Mouse (Mus musculus) CH12.LX (cell line): ENCODE data around the gene Chchd6. TPM values are rescaled to one million over a fixed set of nuclear protein-coding genes. Genes with fewer than 3 reads are reported as not detected.

ENCODE experiments used
- DNase-seq: peaks from one replicate; pipeline ENCODE4 v3.0.0-alpha.2; 2013; ENCODE audit errors: extremely low read depth
- H3K27ac ChIP-seq: 2 replicates; pipeline ENCODE4 v1.5.1; 2012; ENCODE audit warnings: low read depth, mild to moderate bottlenecking, control low read depth, moderate library complexity; ENCODE audit not compliant: insufficient read depth
- H3K27me3 ChIP-seq: replicated peaks from 2 replicates; pipeline ENCODE3; 2012; ENCODE audit warnings: inconsistent platforms
- H3K36me3 ChIP-seq, 2 experiments: replicated peaks in 1 of 2; 2 replicates each; pipeline versions ENCODE3 to v1.6.1; 2012; ENCODE audit warnings: inconsistent platforms in 1 of 2, low read length in 1 of 2, mild to moderate bottlenecking in 1 of 2, mixed read lengths in 1 of 2, moderate library complexity in 1 of 2; ENCODE audit not compliant: control insufficient read depth in 1 of 2, insufficient read depth in 1 of 2
- H3K4me1 ChIP-seq, 2 experiments: 2 replicates each; pipeline ENCODE4 v1.6.1; 2012; ENCODE audit warnings: inconsistent platforms in 1 of 2, moderate library complexity in 1 of 2; ENCODE audit not compliant: insufficient read depth in 2 of 2, control insufficient read depth in 1 of 2
- H3K4me2 ChIP-seq: 2 replicates; pipeline ENCODE4 v1.6.1; 2012; ENCODE audit warnings: low read depth, mild to moderate bottlenecking, control low read depth; ENCODE audit not compliant: poor library complexity, insufficient read depth, severe bottlenecking
- H3K4me3 ChIP-seq, 3 experiments: fragments of 150-350 bp in 1 of 3; sonication (generic) in 1 of 3; replicated peaks in 1 of 3; 2 replicates each; pipeline versions ENCODE3 to v1.5.1; 2011 to 2012; ENCODE audit warnings: low read depth in 2 of 3, low read length in 2 of 3, mild to moderate bottlenecking in 2 of 3, moderate library complexity in 2 of 3, control low read depth in 1 of 3, improper control_type of control experiment in 1 of 3, inconsistent platforms in 1 of 3, mixed read lengths in 1 of 3; ENCODE audit not compliant: poor library complexity in 1 of 3
- H3K79me2 ChIP-seq: replicated peaks from 2 replicates; pipeline ENCODE4 v1.6.1; 2012; ENCODE audit warnings: mild to moderate bottlenecking, moderate library complexity; ENCODE audit not compliant: control insufficient read depth, poor library complexity, insufficient read depth, severe bottlenecking; ENCODE audit errors: extremely low read depth
- H3K9ac ChIP-seq: 2 replicates; pipeline ENCODE4 v1.6.1; 2012; ENCODE audit warnings: low read depth, mild to moderate bottlenecking, control low read depth, moderate library complexity; ENCODE audit not compliant: insufficient read depth
- H3K9me3 ChIP-seq: replicated peaks from 2 replicates; pipeline ENCODE3; 2012; ENCODE audit warnings: low read length, inconsistent platforms, mixed read lengths
- ELF1 ChIP-seq: IDR thresholded peaks from 2 replicates; pipeline ENCODE4 v1.6.1; 2014; ENCODE audit warnings: low read depth, mild to moderate bottlenecking, inconsistent platforms, low read length, improper control_type of control experiment
- EP300 ChIP-seq: IDR thresholded peaks from 2 replicates; pipeline ENCODE4 v1.6.1; 2011; ENCODE audit warnings: low read length, improper control_type of control experiment
- ETS1 ChIP-seq: conservative IDR thresholded peaks from 2 replicates; pipeline ENCODE4 v1.6.1; 2012; ENCODE audit warnings: low read depth, mild to moderate bottlenecking, inconsistent platforms, low read length, improper control_type of control experiment, moderate library complexity
- HCFC1 ChIP-seq: IDR thresholded peaks from 2 replicates; pipeline ENCODE4 v1.6.1; 2012; ENCODE audit warnings: low read depth, mild to moderate bottlenecking, inconsistent platforms, low read length, improper control_type of control experiment
- KAT2A ChIP-seq: IDR thresholded peaks from 2 replicates; pipeline ENCODE4 v1.6.1; 2012; ENCODE audit warnings: low read length, improper control_type of control experiment, inconsistent platforms; ENCODE audit not compliant: insufficient replicate concordance
- MAFK ChIP-seq: IDR thresholded peaks from 2 replicates; pipeline ENCODE4 v1.6.1; 2011; ENCODE audit warnings: low read length, improper control_type of control experiment; ENCODE audit not compliant: insufficient replicate concordance
- MAX ChIP-seq: IDR thresholded peaks from 2 replicates; pipeline ENCODE4 v1.6.1; 2011; ENCODE audit warnings: low read length, improper control_type of control experiment
- MEF2A ChIP-seq: IDR thresholded peaks from 2 replicates; pipeline ENCODE4 v1.6.1; 2014; ENCODE audit warnings: low read depth, mild to moderate bottlenecking, inconsistent platforms, low read length, improper control_type of control experiment, borderline replicate concordance
- MXI1 ChIP-seq: IDR thresholded peaks from 2 replicates; pipeline ENCODE4 v1.6.1; 2011; ENCODE audit warnings: mild to moderate bottlenecking, low read depth, low read length, improper control_type of control experiment
- NELFE ChIP-seq: IDR thresholded peaks from 2 replicates; pipeline ENCODE4 v1.6.1; 2011; ENCODE audit warnings: low read depth, low read length, improper control_type of control experiment
- PAX5 ChIP-seq: IDR thresholded peaks from 2 replicates; pipeline ENCODE4 v1.6.1; 2012; ENCODE audit warnings: low read length, inconsistent platforms, mixed read lengths
- POLR2A ChIP-seq: IDR thresholded peaks from 2 replicates; pipeline ENCODE4 v1.6.1; 2011; ENCODE audit warnings: low read depth, mild to moderate bottlenecking, improper control_type of control experiment, low read length
- POLR2AphosphoS2 ChIP-seq: IDR thresholded peaks from 2 replicates; pipeline ENCODE4 v1.6.1; 2011; ENCODE audit warnings: low read depth, low read length, improper control_type of control experiment
- RCOR1 ChIP-seq: conservative IDR thresholded peaks from 2 replicates; pipeline ENCODE4 v1.6.1; 2012; ENCODE audit warnings: low read depth, mild to moderate bottlenecking, inconsistent platforms, low read length, improper control_type of control experiment
- SMC3 ChIP-seq: IDR thresholded peaks from 2 replicates; pipeline ENCODE4 v1.6.1; 2011; ENCODE audit warnings: low read depth, low read length, improper control_type of control experiment
- TBP ChIP-seq: conservative IDR thresholded peaks from 2 replicates; pipeline ENCODE4 v1.6.1; 2011; ENCODE audit warnings: low read depth, low read length, improper control_type of control experiment
- TCF12 ChIP-seq: IDR thresholded peaks from 2 replicates; pipeline ENCODE4 v1.6.1; 2014; ENCODE audit warnings: low read depth, mild to moderate bottlenecking, inconsistent platforms, low read length, improper control_type of control experiment
- USF1 ChIP-seq: IDR thresholded peaks from 2 replicates; pipeline ENCODE4 v1.6.1; 2014; ENCODE audit warnings: low read depth, mild to moderate bottlenecking, inconsistent platforms, low read length, improper control_type of control experiment
- USF2 ChIP-seq: conservative IDR thresholded peaks from 2 replicates; pipeline ENCODE4 v1.6.1; 2011; ENCODE audit warnings: low read depth, low read length, improper control_type of control experiment
- ZMIZ1 ChIP-seq: IDR thresholded peaks from 2 replicates; pipeline ENCODE4 v1.6.1; 2012; ENCODE audit warnings: low read depth, mild to moderate bottlenecking, inconsistent platforms, low read length, improper control_type of control experiment
- ZNF384 ChIP-seq: IDR thresholded peaks from 2 replicates; pipeline ENCODE4 v1.6.1; 2012; ENCODE audit warnings: low read depth, low read length, improper control_type of control experiment, inconsistent platforms
- dilution Hi-C: fragments of 300-500 bp; cut with MboI; formaldehyde crosslinking; loops from 2 replicates; pipeline ENCODE4 v1.14.3; 2020; ENCODE audit warnings: low sequenced_read_pairs; ENCODE audit not compliant: extremely low pct_unique_long_range_greater_than_20kb, extremely low pct_ligation_motif_present
- in situ Hi-C: fragments of 300-500 bp; cut with MboI; formaldehyde crosslinking; loops from 3 replicates; pipeline ENCODE4 v1.14.3; 2019; ENCODE audit warnings: low sequenced_read_pairs, low pct_ligation_motif_present, low pct_unique_long_range_greater_than_20kb, mixed read lengths
- polyA plus RNA-seq: library from polyadenylated mRNA; unstranded; fragments of >175 nt; gene quantifications from 2 replicates; pipeline ENCODE4 v1.2.1, GENCODE M21; 2012; ENCODE audit warnings: low read depth; ENCODE audit not compliant: insufficient read length
- total RNA-seq, 2 experiments: library from RNA; depleted of rRNA; stranded (reverse); fragments of 300-350 nt in 1 of 2; fragments of >200 nt in 1 of 2; gene quantifications; 2 replicates each; pipeline ENCODE4 v1.2.3; 2012 to 2014

Chchd6 gene
- total and polyA plus RNA-seq, 3 experiments: 33.3 to 41.5 (median 41.3) TPM

- no peak for TF ChIP-seq POLR2AphosphoS2
- TF ChIP-seq HCFC1: no peak
- TF ChIP-seq, all 38 proteins: peak for 0
These were observed 239.8 kb downstream of the Chchd6 start (continued) for GRCm38 (mm10) chr6:89355661-89356060.

- H3K79me2 ChIP-seq: peaks cover 2% of the 10 kb centered on the region
- dilution Hi-C loops (no loop called here), in situ Hi-C loops (loop anchor here (5.0 to 10.0 kb wide), 3 partner anchors 198 to 420 kb away; no protein-coding TSS in a partner anchor)
- no peak overlapping the region for H3K27ac ChIP-seq
- no peak overlapping the region for H3K9ac ChIP-seq
- no peaks in the 10 kb centered on the region for H3K27me3 ChIP-seq
- H3K4me1 ChIP-seq: peaks cover 55 to 84% of the 10 kb centered on the region in 2 experiments
- no peak overlapping the region for H3K4me2 ChIP-seq
- H3K9me3 ChIP-seq: no peaks in the 10 kb centered on the region
- H3K36me3 ChIP-seq: peaks cover 31 to 91% of the 10 kb centered on the region in 2 experiments
- DNase-seq: no peak
- TF ChIP-seq SMC3 (peak; percentile 24), MAX (no peak), ZNF384 (no peak), TCF12 (no peak)
- H3K4me3 ChIP-seq: no peak overlapping the region
These were observed 240.7 kb downstream of the Chchd6 start for GRCm38 (mm10) chr6:89354726-89355125.

- Histone ChIP-seq H3K4me1 (peaks cover 61 to 84% of the 10 kb centered on the region in 2 experiments), H3K27me3 (no peaks in the 10 kb centered on the region), H3K9ac (no peak overlapping the region), H3K9me3 (no peaks in the 10 kb centered on the region), H3K36me3 (peaks cover 32 to 92% of the 10 kb centered on the region in 2 experiments), H3K79me2 (no peaks in the 10 kb centered on the region; the same call in 1 of the 2 replicates), H3K4me3 (no peak overlapping the region), H3K27ac (no peak overlapping the region), H3K4me2 (no peak overlapping the region)
- TF ChIP-seq NELFE: no peak
- TF ChIP-seq ZMIZ1: no peak
- no peak for TF ChIP-seq KAT2A
- TF ChIP-seq ZNF384: no peak
- no peak for TF ChIP-seq MAFK
- no peak for TF ChIP-seq TBP
- TF ChIP-seq USF1: no peak
- no peak for TF ChIP-seq PAX5
- TF ChIP-seq MXI1: no peak
- TF ChIP-seq MEF2A: no peak
- TF ChIP-seq ETS1: no peak
- no peak for TF ChIP-seq ELF1
- TF ChIP-seq POLR2AphosphoS2: no peak
- no peak for TF ChIP-seq USF2
- TF ChIP-seq EP300: no peak
- no peak for TF ChIP-seq TCF12
- TF ChIP-seq POLR2A: no peak
- no peak for TF ChIP-seq RCOR1
- in situ Hi-C loops: loop anchor here (10.0 kb wide), 2 partner anchors 219 to 419 kb away; no protein-coding TSS in a partner anchor
- dilution Hi-C loops: no loop called here
- no peak for DNase-seq
These were observed 241.4 kb downstream of the Chchd6 start for GRCm38 (mm10) chr6:89354076-89354475.
